Mouse (Mus musculus) C2C12 (cell line): ENCODE results near the gene Spata33. TPM values are rescaled to one million over a fixed set of nuclear protein-coding genes. Genes with fewer than 3 reads are reported as not detected.
A peak's percentile ranks its signal among the peaks of the same experiment; 100 is the strongest.

Experiments
- H3K27me3 ChIP-seq: one replicate; pipeline ENCODE4 v1.6.1; 2011; ENCODE audit not compliant: control insufficient read depth, insufficient read depth, insufficient read length
- H3K36me3 ChIP-seq: one replicate; pipeline ENCODE4 v1.6.1; 2011; ENCODE audit not compliant: control insufficient read depth, insufficient read depth
- H3K4me3 ChIP-seq: one replicate; pipeline ENCODE4 v1.5.1; 2011; ENCODE audit warnings: mild to moderate bottlenecking, control low read depth; ENCODE audit not compliant: poor library complexity, insufficient read depth, severe bottlenecking
- H3K79me2 ChIP-seq: one replicate; pipeline ENCODE4 v1.6.1; 2011; ENCODE audit not compliant: control insufficient read depth, insufficient read depth
- H3K79me3 ChIP-seq: one replicate; pipeline ENCODE4 v1.6.1; 2011; ENCODE audit warnings: low read depth, control low read depth
- H3ac ChIP-seq: one replicate; pipeline ENCODE3; 2011; ENCODE audit warnings: low read depth; ENCODE audit not compliant: control insufficient read depth, insufficient read length
- CEBPB ChIP-seq: IDR thresholded peaks from one replicate; pipeline ENCODE4 v1.6.1; 2011; ENCODE audit warnings: low read depth, mild to moderate bottlenecking, control low read depth, moderate library complexity
- CTCF ChIP-seq: IDR thresholded peaks from one replicate; pipeline ENCODE4 v1.5.1; 2011; ENCODE audit not compliant: control insufficient read depth, insufficient read depth, insufficient read length
- FOSL1 ChIP-seq: IDR thresholded peaks from one replicate; pipeline ENCODE4 v1.8.0; 2011; ENCODE audit warnings: mild to moderate bottlenecking, low read length; ENCODE audit not compliant: poor library complexity, insufficient read depth, severe bottlenecking
- MAX ChIP-seq: IDR thresholded peaks from one replicate; pipeline ENCODE4 v1.6.1; 2011; ENCODE audit warnings: mild to moderate bottlenecking, control low read depth
- MYOD1 ChIP-seq: IDR thresholded peaks from one replicate; pipeline ENCODE4 v1.6.1; 2011; ENCODE audit warnings: low read depth; ENCODE audit not compliant: control insufficient read depth, insufficient read length
- MYOG ChIP-seq: IDR thresholded peaks from one replicate; pipeline ENCODE4 v1.6.1; 2011; ENCODE audit not compliant: control insufficient read depth, insufficient read length; ENCODE audit errors: extremely low read depth
- USF1 ChIP-seq: IDR thresholded peaks from one replicate; pipeline ENCODE4 v1.6.1; 2011; ENCODE audit warnings: low read depth, mild to moderate bottlenecking, control low read depth, moderate library complexity
- polyA plus RNA-seq: library from polyadenylated mRNA; unstranded; fragments of >200 nt; fragmentation: generic; extraction: Trizol; gene quantifications from one replicate; pipeline ENCODE4 v1.2.1, GENCODE M21; 2012; ENCODE audit warnings: missing spikeins

Spata33 gene
- polyA plus RNA-seq, 1 experiment, result 1.1 TPM

- Histone ChIP-seq H3K79me3 (no peaks in the 10 kb centered on the region), H3K79me2 (no peaks in the 10 kb centered on the region), H3K27me3 (no peaks in the 10 kb centered on the region), H3ac (no peak overlapping the region), H3K36me3 (peaks cover 7% of the 10 kb centered on the region), H3K4me3 (no peak overlapping the region)
- TF ChIP-seq USF1, result no peak
- no peak for TF ChIP-seq MYOG
- no peak for TF ChIP-seq MAX
- no peak for TF ChIP-seq MYOD1
- no peak for TF ChIP-seq FOSL1
- TF ChIP-seq CEBPB, result no peak
- TF ChIP-seq CTCF, result no peak
Measured at GRCm38 (mm10) chr8:123245543-123245942, 32.9 kb downstream of the Spata33 start.

- Histone ChIP-seq H3K79me2 (peaks cover 2% of the 10 kb centered on the region), H3K36me3 (peaks cover 8% of the 10 kb centered on the region), H3K79me3 (no peaks in the 10 kb centered on the region), H3K27me3 (no peaks in the 10 kb centered on the region), H3ac (no peak overlapping the region), H3K4me3 (no peak overlapping the region)
- TF ChIP-seq USF1 (no peak), MAX (no peak), MYOG (no peak), FOSL1 (no peak), CTCF (no peak), MYOD1 (no peak), CEBPB (no peak)
Measured at GRCm38 (mm10) chr8:123247748-123248147, 35.1 kb downstream of the Spata33 start.

- peaks cover 8% of the 10 kb centered on the region for H3K36me3 ChIP-seq
- no peak overlapping the region for H3ac ChIP-seq
- no peak for TF ChIP-seq CTCF
- TF ChIP-seq FOSL1, result no peak
- no peak for TF ChIP-seq MYOG
- TF ChIP-seq CEBPB, result no peak
- TF ChIP-seq MYOD1, result no peak
- TF ChIP-seq USF1, result no peak
- no peak for TF ChIP-seq MAX
- peaks cover 11% of the 10 kb centered on the region for H3K79me2 ChIP-seq
- no peaks in the 10 kb centered on the region for H3K79me3 ChIP-seq
- H3K27me3 ChIP-seq, result no peaks in the 10 kb centered on the region
- no peak overlapping the region for H3K4me3 ChIP-seq
Measured at GRCm38 (mm10) chr8:123248596-123248995, 36.0 kb downstream of the Spata33 start.

GRCm38 (mm10) chr8:123250940-123251339 lies 38.3 kb downstream of the Spata33 start:
- H3K79me2 ChIP-seq, result peaks cover 29% of the 10 kb centered on the region
- H3K27me3 ChIP-seq, result no peaks in the 10 kb centered on the region
- H3ac ChIP-seq, result no peak overlapping the region
- peaks cover 6% of the 10 kb centered on the region for H3K79me3 ChIP-seq
- no peak for TF ChIP-seq CEBPB
- no peak for TF ChIP-seq MAX
- TF ChIP-seq MYOD1, result no peak
- TF ChIP-seq USF1, result no peak
- TF ChIP-seq CTCF, result no peak
- TF ChIP-seq FOSL1, result no peak
- no peak for TF ChIP-seq MYOG
- H3K36me3 ChIP-seq, result peaks cover 8% of the 10 kb centered on the region
- no peak overlapping the region for H3K4me3 ChIP-seq

GRCm38 (mm10) chr8:123252925-123253324 lies 40.3 kb downstream of the Spata33 start:
- Histone ChIP-seq H3K79me2 (peaks cover 34% of the 10 kb centered on the region), H3K79me3 (peaks cover 6% of the 10 kb centered on the region), H3K36me3 (peaks cover 13% of the 10 kb centered on the region), H3ac (peak overlapping the region; percentile 24), H3K4me3 (peak overlapping the region; percentile 84), H3K27me3 (no peaks in the 10 kb centered on the region)
- TF ChIP-seq FOSL1, result no peak
- no peak for TF ChIP-seq MYOG
- no peak for TF ChIP-seq CEBPB
- no peak for TF ChIP-seq USF1
- no peak for TF ChIP-seq MAX
- TF ChIP-seq MYOD1, result no peak
- TF ChIP-seq CTCF, result no peak

GRCm38 (mm10) chr8:123253451-123254098 lies 40.9 kb downstream of the Spata33 start:
- Histone ChIP-seq H3K79me2 (peaks cover 34% of the 10 kb centered on the region), H3K27me3 (no peaks in the 10 kb centered on the region), H3K4me3 (peak overlapping the region; percentile 84), H3K36me3 (peaks cover 9% of the 10 kb centered on the region), H3ac (peak overlapping the region; percentile 99), H3K79me3 (peaks cover 6% of the 10 kb centered on the region)
- TF ChIP-seq MYOD1 (no peak), FOSL1 (no peak), MAX (no peak), MYOG (no peak), USF1 (no peak), CTCF (no peak), CEBPB (no peak)
